Mouse (Mus musculus): ENCODE data around the gene Stac2. TPM values are rescaled to one million over a fixed set of nuclear protein-coding genes. Genes with fewer than 3 reads are reported as not detected.

Gene Stac2
- total RNA-seq (2021), result under 1 TPM in 1 of 2 experiments, not detected in 1; 0.13 TPM
- long read RNA-seq, experiment 1, result 0 reads
- long read RNA-seq, experiment 2, result 0 reads

GRCm38 (mm10) chr11:98052989-98053834 lies at the start of gene Stac2:
Gene Stac2, minus strand, starts transcription at chr11:98053462.
- DNase-seq, result peak; percentile 69

GRCm38 (mm10) chr11:98101332-98101731 lies 48.1 kb upstream of the Stac2 start:
- DNase-seq, result no peak

- no peak for DNase-seq
Measured at GRCm38 (mm10) chr11:98090583-98090982, 37.3 kb upstream of the Stac2 start.

- peak; percentile 27 for DNase-seq
Measured at GRCm38 (mm10) chr11:98088224-98088623, 35.0 kb upstream of the Stac2 start.

- no peak for DNase-seq
Measured at GRCm38 (mm10) chr11:98086574-98086973, 33.3 kb upstream of the Stac2 start.

- DNase-seq, result no peak
Measured at GRCm38 (mm10) chr11:98086141-98086540, 32.9 kb upstream of the Stac2 start.

- no peak for DNase-seq
Measured at GRCm38 (mm10) chr11:98082745-98083144, 29.5 kb upstream of the Stac2 start.

- DNase-seq, result no peak
Measured at GRCm38 (mm10) chr11:98080450-98080849, 27.2 kb upstream of the Stac2 start.

- DNase-seq, result peak; percentile 53
Measured at GRCm38 (mm10) chr11:98077086-98077485, 23.8 kb upstream of the Stac2 start.

- peak; percentile 69 for DNase-seq
Measured at GRCm38 (mm10) chr11:98075195-98075808, 22.0 kb upstream of the Stac2 start.

- no peak for DNase-seq
Measured at GRCm38 (mm10) chr11:98073442-98073841, 20.2 kb upstream of the Stac2 start.

- no peak for DNase-seq
Measured at GRCm38 (mm10) chr11:98067255-98067654, 14.0 kb upstream of the Stac2 start.

- DNase-seq, result no peak
Measured at GRCm38 (mm10) chr11:98066201-98066600, 12.9 kb upstream of the Stac2 start.

GRCm38 (mm10) chr11:98061904-98062562 lies 8.8 kb upstream of the Stac2 start:
- DNase-seq, result no peak

GRCm38 (mm10) chr11:98061441-98061840 lies 8.2 kb upstream of the Stac2 start:
- no peak for DNase-seq

- no peak for DNase-seq
Measured at GRCm38 (mm10) chr11:98060104-98060692, 6.9 kb upstream of the Stac2 start.

- DNase-seq, result peak; percentile 58
Measured at GRCm38 (mm10) chr11:98059662-98060061, 6.4 kb upstream of the Stac2 start.

- no peak for DNase-seq
Measured at GRCm38 (mm10) chr11:98057998-98058397, 4.7 kb upstream of the Stac2 start.

GRCm38 (mm10) chr11:98057466-98057865 lies 4.2 kb upstream of the Stac2 start:
- DNase-seq, result no peak

- DNase-seq, result no peak
Measured at GRCm38 (mm10) chr11:98052129-98052988, 903 bp downstream of the Stac2 start.

- DNase-seq, result no peak
Measured at GRCm38 (mm10) chr11:98051611-98052128, 1.6 kb downstream of the Stac2 start.

Data from gastrocnemius, postnatal 25 days (tissue).